Mouse (Mus musculus): ENCODE results near the gene Ethe1. TPM values are rescaled to one million over a fixed set of nuclear protein-coding genes. Genes with fewer than 3 reads are reported as not detected.
A peak's percentile ranks its signal among the peaks of the same experiment; 100 is the strongest.

Gene Ethe1
- polyA plus RNA-seq, 1 experiment from 2014 or later = 25.6 TPM

DNA sequence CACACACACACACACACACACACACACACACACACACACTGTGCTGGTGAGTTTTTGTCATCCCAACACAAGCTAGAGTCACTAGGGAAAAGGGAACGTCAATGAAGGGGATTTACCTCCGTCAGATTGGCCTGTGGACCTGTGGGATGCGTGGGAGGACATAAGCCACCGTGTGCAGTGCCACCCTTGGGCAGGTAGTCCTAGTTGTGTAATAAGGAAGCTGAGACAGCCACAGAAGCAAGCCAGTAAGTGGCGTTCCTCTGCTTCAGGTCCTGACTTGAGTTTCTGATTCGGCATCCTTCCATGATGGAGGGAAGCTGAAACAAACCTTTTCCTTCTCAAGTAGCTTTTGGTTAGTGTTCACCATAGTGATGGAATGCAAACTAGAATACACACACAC lies 57.1 kb downstream of the Ethe1 start:
- Histone ChIP-seq H3K9me3 (ENCODE audit: control insufficient read depth, low read length) (no peaks in the 10 kb centered on the region), H3K4me1 (ENCODE audit: control insufficient read depth, insufficient read depth, low read length) (no peaks in the 10 kb centered on the region), H3K27ac (replicated peaks; ENCODE audit: low read depth, low read length) (no peak overlapping the region), H3K4me2 (ENCODE audit: low read depth, low read length) (no peak overlapping the region), H3K9ac (ENCODE audit: low read depth, low read length) (no peak overlapping the region), H3K27me3 (replicated peaks; ENCODE audit: control insufficient read depth, insufficient read depth, low read length) (peaks cover 13% of the 10 kb centered on the region), H3K36me3 (ENCODE audit: control insufficient read depth, insufficient read depth, low read length) (no peaks in the 10 kb centered on the region), H3K4me3 (ENCODE audit: low read depth, low read length) (no peak overlapping the region)
- DNase-seq (ENCODE audit: low spot score) (no peak), ATAC-seq (ENCODE audit: low read depth) (no peak)
- WGBS = 75% methylated on average over 6 of the region's 6 CpGs

GRCm38 (mm10) chr7:24644996-24645395 lies 57.7 kb downstream of the Ethe1 start:
- H3K36me3 ChIP-seq (ENCODE audit: control insufficient read depth, insufficient read depth, low read length) = no peaks in the 10 kb centered on the region
- no peaks in the 10 kb centered on the region for H3K4me1 ChIP-seq (ENCODE audit: control insufficient read depth, insufficient read depth, low read length)
- no peak overlapping the region for H3K27ac ChIP-seq (replicated peaks; ENCODE audit: low read depth, low read length)
- H3K4me3 ChIP-seq (ENCODE audit: low read depth, low read length) = no peak overlapping the region
- H3K27me3 ChIP-seq (replicated peaks; ENCODE audit: control insufficient read depth, insufficient read depth, low read length) = peaks cover 9% of the 10 kb centered on the region
- WGBS = 67% methylated on average over 7 of the region's 7 CpGs
- no peaks in the 10 kb centered on the region for H3K9me3 ChIP-seq (ENCODE audit: control insufficient read depth, low read length)
- ATAC-seq (ENCODE audit: low read depth) (no peak), DNase-seq (ENCODE audit: low spot score) (no peak)
- no peak overlapping the region for H3K4me2 ChIP-seq (ENCODE audit: low read depth, low read length)
- H3K9ac ChIP-seq (ENCODE audit: low read depth, low read length) = no peak overlapping the region

GRCm38 (mm10) chr7:24646486-24646885 lies 59.1 kb downstream of the Ethe1 start:
- no peaks in the 10 kb centered on the region for H3K36me3 ChIP-seq (ENCODE audit: control insufficient read depth, insufficient read depth, low read length)
- H3K4me2 ChIP-seq (ENCODE audit: low read depth, low read length) = no peak overlapping the region
- H3K9me3 ChIP-seq (ENCODE audit: control insufficient read depth, low read length) = no peaks in the 10 kb centered on the region
- H3K27ac ChIP-seq (replicated peaks; ENCODE audit: low read depth, low read length) = no peak overlapping the region
- no peaks in the 10 kb centered on the region for H3K4me1 ChIP-seq (ENCODE audit: control insufficient read depth, insufficient read depth, low read length)
- H3K4me3 ChIP-seq (ENCODE audit: low read depth, low read length) = no peak overlapping the region
- ATAC-seq (ENCODE audit: low read depth) (no peak), DNase-seq (ENCODE audit: low spot score) (no peak)
- H3K27me3 ChIP-seq (replicated peaks; ENCODE audit: control insufficient read depth, insufficient read depth, low read length) = no peaks in the 10 kb centered on the region
- no peak overlapping the region for H3K9ac ChIP-seq (ENCODE audit: low read depth, low read length)
- WGBS = 74% methylated on average over 7 of the region's 7 CpGs

DNA sequence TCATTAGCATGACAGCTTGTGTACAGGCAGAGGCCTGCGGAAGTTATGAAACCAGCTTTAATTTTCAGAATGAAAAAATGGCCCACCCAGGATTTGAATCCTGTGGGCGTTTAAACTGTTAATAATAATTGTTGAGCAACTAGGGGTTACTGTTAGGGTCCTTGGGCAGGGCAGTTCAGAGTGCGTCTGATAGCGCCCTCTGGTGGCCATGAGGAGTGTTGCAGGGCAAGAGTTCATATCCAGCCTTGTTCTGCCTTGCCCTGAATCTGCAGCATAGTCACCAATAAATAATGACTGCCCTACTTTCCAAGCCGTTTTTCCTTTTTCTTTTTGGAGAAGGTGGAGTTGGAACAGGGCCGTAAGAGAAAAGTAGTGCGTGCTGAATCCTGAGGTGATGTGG lies 66.3 kb downstream of the Ethe1 start:
- Histone ChIP-seq H3K27ac (replicated peaks; ENCODE audit: low read depth, low read length) (no peak overlapping the region), H3K9ac (ENCODE audit: low read depth, low read length) (no peak overlapping the region), H3K4me3 (ENCODE audit: low read depth, low read length) (no peak overlapping the region), H3K4me1 (ENCODE audit: control insufficient read depth, insufficient read depth, low read length) (no peaks in the 10 kb centered on the region), H3K9me3 (ENCODE audit: control insufficient read depth, low read length) (no peaks in the 10 kb centered on the region), H3K27me3 (replicated peaks; ENCODE audit: control insufficient read depth, insufficient read depth, low read length) (no peaks in the 10 kb centered on the region), H3K36me3 (ENCODE audit: control insufficient read depth, insufficient read depth, low read length) (no peaks in the 10 kb centered on the region), H3K4me2 (ENCODE audit: low read depth, low read length) (no peak overlapping the region)
- DNase-seq (ENCODE audit: low spot score) (peak; percentile 22), ATAC-seq (ENCODE audit: low read depth) (no peak)
- 24% methylated on average over 7 of the region's 7 CpGs for WGBS

Other genes starting within 250 kb of the Ethe1 start
- gene Lypd5, start 238.3 kb upstream of the Ethe1 start, polyA plus RNA-seq (2014; fragmentation: Nextera tagmentation; extraction: Ambion mirVana) = 2.4 and 4.9 TPM in 2 replicates
- gene Kcnn4, start 217.3 kb upstream of the Ethe1 start, polyA plus RNA-seq (2014; fragmentation: Nextera tagmentation; extraction: Ambion mirVana) = 4.1 and 5.8 TPM in 2 replicates
- gene Smg9, start 187.9 kb upstream of the Ethe1 start, polyA plus RNA-seq (2014; fragmentation: Nextera tagmentation; extraction: Ambion mirVana) = 17.6 and 19.9 TPM in 2 replicates
- gene Irgc1, start 135.2 kb upstream of the Ethe1 start, polyA plus RNA-seq (2014; fragmentation: Nextera tagmentation; extraction: Ambion mirVana) = 0.16 and 0.36 TPM in 2 replicates
- 8.0 and 12.2 TPM in 2 replicates for gene Plaur, start 125.1 kb upstream of the Ethe1 start, polyA plus RNA-seq (2014; fragmentation: Nextera tagmentation; extraction: Ambion mirVana)
- 2.6 and 2.8 TPM in 2 replicates for gene Cadm4, start 105.5 kb upstream of the Ethe1 start, polyA plus RNA-seq (2014; fragmentation: Nextera tagmentation; extraction: Ambion mirVana)
- gene Zfp428, start 80.5 kb upstream of the Ethe1 start, polyA plus RNA-seq (2014; fragmentation: Nextera tagmentation; extraction: Ambion mirVana) = 31.3 and 36.6 TPM in 2 replicates
- gene AC161166.1, start 75.1 kb upstream of the Ethe1 start, polyA plus RNA-seq (2014; fragmentation: Nextera tagmentation; extraction: Ambion mirVana) = 0.19 and 0.22 TPM in 2 replicates
- gene Irgq, start 56.9 kb upstream of the Ethe1 start, polyA plus RNA-seq (2014; fragmentation: Nextera tagmentation; extraction: Ambion mirVana) = 11.4 and 12.0 TPM in 2 replicates
- gene Pinlyp, start 41.4 kb upstream of the Ethe1 start, polyA plus RNA-seq (2014; fragmentation: Nextera tagmentation; extraction: Ambion mirVana) = 0.34 and 1.5 TPM in 2 replicates
- 88.4 and 97.9 TPM in 2 replicates for gene Xrcc1, start 41.3 kb upstream of the Ethe1 start, polyA plus RNA-seq (2014; fragmentation: Nextera tagmentation; extraction: Ambion mirVana)
- gene Zfp575, start 98 bp downstream of the Ethe1 start, polyA plus RNA-seq (2014; fragmentation: Nextera tagmentation; extraction: Ambion mirVana) = 4.3 and 4.6 TPM in 2 replicates
- 0.43 and 0.60 TPM in 2 replicates for gene Phldb3, start 23.2 kb downstream of the Ethe1 start, polyA plus RNA-seq (2014; fragmentation: Nextera tagmentation; extraction: Ambion mirVana)
- gene Lypd3, start 49.0 kb downstream of the Ethe1 start, polyA plus RNA-seq (2014; fragmentation: Nextera tagmentation; extraction: Ambion mirVana) = 24.7 TPM in 2 replicates
- not detected in 2 replicates for gene Tex101, start 89.1 kb downstream of the Ethe1 start, polyA plus RNA-seq (2014; fragmentation: Nextera tagmentation; extraction: Ambion mirVana)
- gene BC049730, start 121.7 kb downstream of the Ethe1 start, polyA plus RNA-seq (2014; fragmentation: Nextera tagmentation; extraction: Ambion mirVana) = not detected in 2 replicates
- gene Gm4763, start 139.4 kb downstream of the Ethe1 start, polyA plus RNA-seq (2014; fragmentation: Nextera tagmentation; extraction: Ambion mirVana) = not detected in 2 replicates
- gene Cd177, start 172.8 kb downstream of the Ethe1 start, polyA plus RNA-seq (2014; fragmentation: Nextera tagmentation; extraction: Ambion mirVana) = 0.70 and 0.98 TPM in 2 replicates
- gene Ceacam10, start 189.7 kb downstream of the Ethe1 start, polyA plus RNA-seq (2014; fragmentation: Nextera tagmentation; extraction: Ambion mirVana) = 0.46 and 0.56 TPM in 2 replicates

All from embryonic facial prominence, embryonic 14.5 days (tissue).